Mouse (Mus musculus) hindlimb bud, embryonic 11.5 days (tissue): ENCODE results near the gene Paqr4.
"Not testable (repeated sequence)": the region's sequence is repeated elsewhere in the genome, so short reads cannot be mapped to it uniquely, and the experiment has no call there.

Experiments
- DNase-seq: peaks from one replicate; pipeline ENCODE4 v3.0.0-alpha.2; 2012; ENCODE audit warnings: low read depth, low spot score; ENCODE audit errors: extremely low spot score

Gene Paqr4

GRCm38 (mm10) chr17:23740598-23741021 lies at the start of gene Paqr4:
Paqr4 (minus strand) TSS chr17:23740867.
- no peak for DNase-seq

DNA sequence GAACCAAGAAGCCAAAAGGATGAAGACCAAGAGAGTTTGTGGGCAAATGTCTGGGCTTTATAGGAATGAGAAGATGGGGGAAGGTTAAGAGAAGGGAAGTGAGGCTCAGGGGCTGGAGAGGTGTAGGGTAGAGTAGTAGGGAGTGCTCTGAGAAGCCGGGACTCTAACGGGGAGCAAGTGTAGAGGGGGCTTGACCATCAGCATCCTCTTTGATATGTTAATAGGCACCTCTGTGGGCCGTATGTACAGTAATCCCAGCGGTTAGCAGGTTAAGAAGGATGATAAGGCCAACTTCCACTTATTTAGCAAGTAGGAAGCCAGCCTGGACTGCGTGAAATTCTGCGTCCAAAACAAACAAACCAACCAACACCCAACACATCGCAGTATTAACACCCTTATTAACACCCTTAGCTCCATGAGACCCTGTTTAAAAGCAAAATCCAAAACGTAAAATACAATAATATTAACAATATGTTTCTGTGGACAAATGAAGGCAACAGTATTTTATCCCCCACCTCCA lies 49.1 kb upstream of the Paqr4 start:
- no peak for DNase-seq

GRCm38 (mm10) chr17:23788973-23789372 lies 48.3 kb upstream of the Paqr4 start:
- no peak for DNase-seq

- no peak for DNase-seq
Observed at GRCm38 (mm10) chr17:23786510-23786931, 45.9 kb upstream of the Paqr4 start.

DNA sequence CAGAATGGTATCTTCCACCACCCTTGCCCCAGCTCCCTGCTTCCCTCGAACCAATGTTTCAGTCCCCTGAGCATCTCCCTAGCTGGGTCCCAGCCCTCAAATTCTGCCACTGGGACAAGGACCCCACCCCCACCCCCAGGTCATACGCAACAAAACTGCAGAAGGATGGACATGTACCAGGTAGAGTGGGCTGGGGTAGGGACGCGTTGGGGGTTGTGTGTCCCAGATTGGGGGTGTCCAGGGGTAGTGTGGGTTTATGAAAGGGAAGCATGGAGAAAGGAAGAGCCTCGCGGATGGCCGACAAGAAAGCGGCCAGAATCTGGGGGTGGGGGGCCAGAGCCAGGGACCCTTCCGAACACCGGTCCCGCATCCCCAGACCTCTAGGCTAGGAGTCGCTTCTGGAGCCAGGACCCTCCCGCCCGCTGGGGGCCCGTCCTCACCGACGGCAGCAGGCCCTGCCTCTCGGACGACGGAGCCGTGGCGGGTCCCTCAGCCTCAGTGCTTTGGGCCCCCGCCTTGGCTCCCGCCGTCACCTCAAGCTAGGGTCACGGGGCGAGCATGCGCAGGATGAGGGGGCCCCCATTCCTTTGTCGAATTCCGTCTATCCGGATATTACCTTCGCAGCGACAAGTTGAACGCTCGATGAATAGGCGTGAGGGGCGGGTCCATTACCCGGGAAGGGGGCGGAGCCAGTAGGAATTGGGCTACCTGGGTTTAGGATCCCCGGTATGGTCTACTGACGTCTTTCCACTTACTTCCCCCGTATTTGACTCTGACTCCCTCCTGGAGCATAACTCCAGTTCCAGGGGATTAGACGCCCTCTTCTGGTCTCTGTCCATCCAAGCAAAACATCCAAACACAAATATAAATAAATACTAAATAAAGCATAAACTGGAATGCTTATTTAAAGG lies 45.1 kb upstream of the Paqr4 start, which contains the start of gene Flywch2:
Gene Flywch2 (minus strand): TSS at position 521 of the 911 bp plus-strand sequence.
- DNase-seq, result no peak

DNA sequence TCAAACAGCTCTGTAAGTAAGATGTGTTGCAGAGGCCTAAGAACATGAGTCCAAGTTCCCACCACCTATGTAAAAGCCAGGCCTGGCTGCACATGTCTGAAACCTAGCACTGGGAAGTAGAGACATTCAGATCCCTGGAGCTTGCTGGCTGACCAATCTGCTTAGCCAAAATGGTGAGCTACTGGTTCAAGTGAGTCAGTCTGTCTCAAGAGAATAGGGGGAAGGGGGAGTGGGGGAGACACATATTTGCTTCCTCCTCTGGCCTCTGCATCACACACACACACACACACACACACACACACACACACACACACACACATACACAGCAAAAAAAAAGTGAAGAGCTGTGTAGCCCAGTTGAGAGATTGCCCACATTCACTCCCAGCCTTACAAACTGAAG lies 42.7 kb upstream of the Paqr4 start:
- no peak for DNase-seq

DNA sequence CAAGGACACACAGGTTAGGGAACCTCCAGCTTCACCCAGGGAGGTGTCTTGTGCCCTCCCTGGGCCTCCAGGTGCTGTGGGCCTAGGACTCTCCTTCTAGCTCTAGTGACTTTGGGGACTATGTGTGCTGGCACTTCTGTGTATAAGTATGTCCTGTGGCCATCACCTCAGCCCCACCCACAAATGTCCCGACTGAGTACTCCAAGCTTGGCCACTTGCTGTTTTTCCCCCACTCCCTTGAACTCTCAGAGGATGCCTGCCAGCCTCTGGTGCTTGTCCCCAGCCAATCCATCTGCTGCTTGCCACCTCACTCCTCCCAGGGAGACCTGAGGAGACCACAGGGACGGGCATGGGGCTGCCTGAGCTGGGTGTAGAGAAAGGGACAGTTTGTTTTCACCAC lies 37.8 kb upstream of the Paqr4 start:
- no peak for DNase-seq

- no peak for DNase-seq
Observed at GRCm38 (mm10) chr17:23777141-23777540, 36.5 kb upstream of the Paqr4 start.

GRCm38 (mm10) chr17:23776216-23776615 lies 35.5 kb upstream of the Paqr4 start:
- no peak for DNase-seq

DNA sequence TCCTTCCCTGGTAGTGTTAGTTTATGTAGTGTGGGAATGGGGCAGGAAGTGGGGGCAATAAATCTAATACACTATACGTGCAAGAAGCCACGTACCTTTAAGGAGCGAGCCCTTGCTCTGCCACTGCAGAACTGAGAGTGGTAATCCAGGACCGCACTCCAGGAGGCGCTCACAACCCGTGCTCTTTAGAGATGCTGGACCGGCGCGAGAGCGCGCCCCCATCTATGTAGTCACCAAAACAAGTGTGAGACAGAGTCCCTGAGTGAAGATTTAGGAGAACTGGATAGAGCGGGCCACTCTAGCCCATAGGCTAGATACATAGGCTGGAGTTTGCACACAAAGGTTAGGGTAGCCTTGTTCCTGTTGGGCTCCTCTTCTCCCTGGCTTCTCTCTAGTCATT lies 33.4 kb upstream of the Paqr4 start:
- DNase-seq, result no peak

DNA sequence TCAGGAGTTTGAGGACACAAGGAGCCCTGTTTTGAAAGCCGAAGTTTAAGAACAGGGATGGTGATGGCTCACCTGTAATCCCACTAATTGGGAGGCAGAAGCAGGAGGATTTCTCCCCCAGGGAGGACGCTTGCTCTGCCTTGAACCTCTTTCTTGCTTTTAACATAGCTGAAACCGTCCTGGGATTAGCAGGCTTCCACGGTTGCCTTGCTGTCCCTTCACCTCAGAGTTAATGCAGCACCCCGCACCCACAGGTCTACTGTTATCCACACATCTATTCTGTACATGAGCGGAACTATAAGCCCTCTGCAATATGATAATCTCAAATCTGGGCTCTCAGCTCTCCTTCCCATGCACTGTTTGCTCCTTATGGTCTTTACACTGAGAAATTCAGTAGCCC lies 33.0 kb upstream of the Paqr4 start:
- no peak for DNase-seq

DNA sequence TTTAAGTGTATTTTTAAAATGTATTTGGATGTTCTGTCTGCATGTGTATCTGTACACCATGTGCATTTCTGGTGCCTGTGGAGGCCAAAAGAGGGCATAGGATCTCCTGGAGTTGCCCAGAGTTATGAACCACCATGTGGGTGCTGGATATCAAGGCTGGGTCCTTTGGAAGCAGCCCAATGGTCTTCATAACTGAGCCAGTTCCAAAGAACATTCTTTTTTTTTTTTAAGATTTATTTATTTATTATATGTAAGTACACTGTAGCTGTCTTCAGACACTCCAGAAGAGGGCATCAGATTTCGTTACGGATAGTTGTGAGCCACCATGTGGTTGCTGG lies 31.5 kb upstream of the Paqr4 start:
- not testable (repeated sequence) for DNase-seq

DNA sequence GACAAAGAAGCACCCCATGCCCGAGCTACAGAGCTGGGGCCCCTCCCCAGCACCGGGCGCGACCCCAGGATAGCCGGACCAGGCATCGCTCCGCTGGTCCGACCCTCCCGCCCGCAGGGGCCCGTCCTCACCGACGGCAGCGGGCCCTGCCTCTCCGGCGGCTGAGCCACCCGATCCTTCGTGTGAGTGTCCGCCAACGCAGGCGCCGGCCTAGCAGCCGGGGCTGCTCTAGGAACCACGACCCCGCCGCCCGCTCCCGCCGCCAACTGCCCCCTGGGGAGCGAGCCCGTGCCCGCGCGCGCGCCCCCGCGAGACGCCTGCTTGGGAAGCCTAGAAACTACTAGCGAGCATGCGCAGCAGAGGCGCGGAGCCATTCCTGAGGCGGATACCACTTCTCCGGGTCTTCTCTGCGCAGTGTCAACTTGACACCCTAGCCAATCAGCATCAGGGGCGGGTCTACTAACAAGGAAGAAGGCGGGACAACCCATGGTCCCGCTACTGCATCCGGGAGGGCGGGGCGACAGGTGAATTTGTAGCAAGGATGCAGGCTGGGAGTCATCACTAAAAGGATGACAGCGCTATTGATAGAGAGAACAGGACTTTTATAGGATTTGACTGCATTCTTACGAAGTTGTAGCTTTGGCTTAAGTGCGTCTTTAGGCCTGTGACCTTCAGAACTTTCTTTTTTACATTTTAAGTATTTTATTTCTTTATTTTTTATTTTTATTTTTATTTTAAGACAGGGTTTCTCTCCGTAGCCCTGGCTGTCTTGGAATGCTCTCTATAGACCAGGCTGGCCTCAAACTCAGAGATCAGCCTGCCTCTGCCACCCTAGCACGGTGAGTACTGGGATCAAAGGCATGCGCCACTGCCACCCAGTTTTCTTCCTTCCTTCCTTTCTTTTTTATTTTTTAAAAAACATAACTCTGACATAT lies 30.9 kb upstream of the Paqr4 start, which contains the start of gene Flywch1:
Gene Flywch1 (minus strand): TSS at position 319 of the 935 bp plus-strand sequence.
- peak; percentile 94 for DNase-seq

DNA sequence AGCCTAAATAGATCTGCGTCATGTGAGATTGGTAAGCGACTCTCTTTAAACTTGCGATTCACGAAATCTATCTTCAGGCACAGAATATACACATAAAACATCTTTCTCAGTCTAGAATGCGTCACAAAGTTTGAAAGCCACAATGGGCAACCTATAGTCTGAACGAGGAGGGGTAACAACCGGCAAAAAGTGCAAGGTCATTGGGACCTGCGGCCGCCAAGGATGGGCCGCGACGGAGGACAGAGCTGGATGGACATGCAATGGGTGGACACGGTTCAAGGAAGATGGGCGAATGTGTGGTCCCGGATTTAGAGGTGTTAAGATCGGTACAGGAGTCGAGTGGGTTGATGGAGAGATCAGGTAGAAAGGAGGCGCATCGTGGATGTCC lies 30.2 kb upstream of the Paqr4 start:
- no peak for DNase-seq

DNA sequence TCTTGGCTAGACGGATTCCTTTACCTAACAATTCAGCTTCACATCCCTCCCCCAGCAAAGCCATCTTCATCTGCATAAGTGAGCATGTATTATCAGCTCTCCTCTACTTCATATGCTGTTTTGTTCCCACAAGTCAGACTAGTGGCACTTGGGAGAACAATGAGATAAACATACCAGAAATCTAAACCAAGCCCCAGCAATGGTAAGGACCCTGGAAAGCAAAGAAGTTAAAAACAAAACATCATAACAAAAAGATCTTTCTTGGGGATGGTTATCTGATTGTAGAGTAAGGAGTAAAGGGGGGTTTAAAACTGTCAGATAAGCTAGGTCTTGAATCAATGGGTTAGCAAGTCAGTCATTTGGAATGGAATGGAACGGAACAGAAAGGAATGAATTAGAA lies 29.8 kb upstream of the Paqr4 start:
- no peak for DNase-seq

- no peak for DNase-seq
Observed at GRCm38 (mm10) chr17:23762976-23763375, 22.3 kb upstream of the Paqr4 start.

DNA sequence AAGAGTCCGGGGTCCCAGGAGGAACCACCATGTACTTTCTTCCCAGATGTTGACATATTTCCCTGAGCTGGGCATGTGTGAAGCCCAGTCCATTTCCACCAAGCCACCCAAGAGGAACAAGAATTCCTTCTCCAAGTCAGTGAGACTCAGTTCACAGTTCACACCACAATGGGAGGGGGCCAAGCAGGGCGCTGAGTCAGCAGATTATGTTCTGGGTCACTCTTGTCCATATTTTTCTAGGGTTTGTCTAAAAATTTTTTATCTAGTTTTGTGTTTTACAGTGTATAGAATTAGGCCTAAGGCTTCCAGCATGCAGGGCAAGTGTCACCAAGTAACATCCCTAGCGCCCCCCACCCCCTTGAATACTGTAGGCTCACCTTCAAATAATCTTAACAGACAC lies 20.5 kb upstream of the Paqr4 start:
- no peak for DNase-seq

DNA sequence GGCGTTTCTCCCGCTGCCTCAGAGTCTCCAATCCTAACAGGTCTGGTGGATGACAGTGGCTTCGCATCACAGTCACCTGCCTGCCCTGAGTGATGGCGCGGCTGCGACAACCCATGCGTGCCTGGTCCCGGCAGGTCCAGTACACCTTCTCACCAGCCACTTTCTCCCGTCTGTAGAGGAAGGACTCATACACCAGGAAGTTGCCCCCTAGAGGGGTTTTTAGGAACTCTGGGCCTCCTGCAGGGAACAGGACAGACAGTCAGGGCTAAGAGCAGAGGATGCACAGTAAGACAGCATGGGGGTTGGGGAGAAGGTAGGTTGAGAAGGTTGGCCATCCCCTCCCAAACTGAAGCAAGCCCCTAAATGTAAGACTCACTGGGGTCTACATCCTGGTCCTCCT lies 19.6 kb upstream of the Paqr4 start:
- DNase-seq, result no peak

DNA sequence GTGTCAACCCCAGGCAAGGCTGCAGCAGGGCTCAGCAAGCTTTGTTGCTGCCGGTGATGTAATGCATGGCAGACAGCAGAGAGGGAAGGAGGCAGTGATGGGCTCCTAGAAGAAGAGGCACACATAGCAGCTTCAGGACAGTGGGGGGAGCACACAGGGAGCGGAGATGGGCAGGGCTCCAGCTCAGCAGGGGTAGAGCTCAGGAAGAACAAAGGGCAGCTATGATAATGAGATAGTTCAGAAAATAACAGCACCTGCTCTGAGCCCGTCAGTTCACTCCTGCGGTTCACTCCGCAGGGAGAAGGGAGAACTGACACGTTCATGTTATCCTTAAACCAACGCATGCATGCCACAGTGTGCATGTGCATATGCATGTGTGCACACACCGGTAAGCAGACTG lies 18.1 kb upstream of the Paqr4 start:
- no peak for DNase-seq

GRCm38 (mm10) chr17:23757581-23757980 lies 16.9 kb upstream of the Paqr4 start:
- DNase-seq, result no peak

DNA sequence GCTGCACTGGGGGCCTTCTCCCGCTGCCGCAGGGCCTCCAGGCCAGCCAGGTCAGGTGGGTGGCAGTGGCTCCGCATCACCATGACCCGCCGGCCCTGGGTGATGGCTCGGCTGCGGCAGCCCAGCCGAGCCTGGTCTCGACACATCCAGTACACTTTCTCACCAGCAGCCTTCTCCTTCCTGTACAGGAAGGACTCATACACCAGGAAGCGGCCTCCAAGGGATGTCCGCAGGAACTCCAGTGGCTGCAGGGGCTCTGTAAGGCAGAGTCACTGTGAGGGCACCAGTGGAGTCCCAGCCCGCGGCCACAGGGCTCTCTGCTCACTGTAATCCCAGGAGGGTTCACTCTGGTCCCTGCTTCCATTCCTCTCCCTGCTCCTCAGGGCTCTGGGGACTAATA lies 15.0 kb upstream of the Paqr4 start:
- no peak for DNase-seq
